Mouse (Mus musculus) adrenal gland, adult 18-20 months (tissue): ENCODE data around the gene Hnf1a. TPM values are rescaled to one million over a fixed set of nuclear protein-coding genes. Genes with fewer than 3 reads are reported as not detected.

Source experiments
- total RNA-seq, 2 experiments: library from RNA; stranded (reverse); gene quantifications; 1 replicate in 1 of 2; 2 replicates in 1 of 2; pipeline ENCODE4 v1.2.3; 2021

Hnf1a gene
- total RNA-seq, 2 experiments from 2014 or later: not detected

Other genes with a start within 250 kb of the Hnf1a start
- gene Ankrd13a, start 196.4 kb downstream of the Hnf1a start, total RNA-seq: 10 to 100 TPM; 72.6 to 82.7 TPM
- 10 to 100 TPM; 33.8 to 36.8 TPM for gene Git2, start 195.6 kb downstream of the Hnf1a start, total RNA-seq
- gene 1500011B03Rik, start 147.6 kb downstream of the Hnf1a start, total RNA-seq: 10 to 100 TPM; 27.9 to 38.5 TPM
- not detected for gene 4930519G04Rik, start 117.4 kb downstream of the Hnf1a start, total RNA-seq
- not detected for gene Gm9936, start 112.4 kb downstream of the Hnf1a start, total RNA-seq
- gene Oasl2, start 74.2 kb downstream of the Hnf1a start, total RNA-seq: 10 to 100 TPM in 1 of 2 experiments, 1 to 10 TPM in 1; 9.9 to 10.4 TPM
- gene Oasl1, start 47.9 kb downstream of the Hnf1a start, total RNA-seq: 1 to 10 TPM in 1 of 2 experiments, under 1 TPM in 1; 0.74 to 1.2 TPM
- 10 to 100 TPM; 36.7 to 39.0 TPM for gene 2210016L21Rik, start 28.9 kb downstream of the Hnf1a start, total RNA-seq
- 10 to 100 TPM; 40.0 to 44.0 TPM for gene Sppl3, start 40.0 kb upstream of the Hnf1a start, total RNA-seq
- not detected for gene Gm10401, start 127.2 kb upstream of the Hnf1a start, total RNA-seq
- gene Acads, start 148.3 kb upstream of the Hnf1a start, total RNA-seq: 100 to 1,000 TPM; 211 to 251 TPM
- gene Unc119b, start 163.9 kb upstream of the Hnf1a start, total RNA-seq: 10 to 100 TPM; 36.6 to 46.1 TPM
- 100 to 1,000 TPM; 173 to 221 TPM for gene Mlec, start 187.1 kb upstream of the Hnf1a start, total RNA-seq
- gene Cabp1, start 223.3 kb upstream of the Hnf1a start, total RNA-seq: 10 to 100 TPM; 28.4 to 34.3 TPM